Comparison of ENCODE assay signal across 8 mouse cellular contexts in the genomic region with DNA sequence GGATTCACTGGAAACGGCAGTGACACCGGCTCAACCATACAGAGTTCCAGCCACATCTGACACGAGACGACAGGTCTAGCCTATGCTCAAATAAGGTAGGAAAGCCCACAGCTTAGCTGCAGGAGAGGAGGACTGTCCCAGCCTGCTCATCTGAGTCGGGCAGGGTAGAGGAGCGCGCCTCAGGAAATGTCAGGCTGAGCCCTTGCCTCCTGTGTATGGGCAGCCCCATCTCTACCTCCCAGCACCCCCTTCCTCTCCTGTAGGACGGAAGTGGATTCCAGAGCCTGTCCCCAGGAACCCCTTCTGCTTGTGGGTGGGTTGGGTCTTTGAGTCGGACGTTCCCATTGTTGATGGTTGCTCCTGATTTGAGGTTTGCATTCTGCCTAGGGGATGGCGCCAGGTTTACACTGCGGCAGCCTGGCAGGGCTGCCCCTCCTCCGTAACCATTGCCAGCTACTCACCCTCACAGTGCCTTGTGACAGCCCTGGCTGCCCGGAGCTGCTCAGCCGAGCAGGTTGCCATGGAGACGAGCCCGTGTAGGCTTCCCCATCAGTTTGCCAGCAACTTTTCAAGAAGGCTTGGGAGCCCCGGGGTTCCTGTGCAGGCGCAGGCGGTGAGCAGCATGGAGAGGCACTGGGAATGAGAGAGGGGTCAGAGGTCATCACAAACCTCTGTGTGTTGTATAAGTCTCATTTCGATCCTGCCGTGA. TPM values are rescaled to one million over a fixed set of nuclear protein-coding genes. Genes with fewer than 3 reads are reported as not detected.
DNase-seq lines count a peak whose midpoint lies in the region; ATAC-seq and TF ChIP-seq lines count a peak whose summit lies in the region.

No protein-coding gene starts in this region.

- H3K9ac ChIP-seq in midbrain, embryonic 14.5 days (replicated peaks; ENCODE audit: low read length): no peak overlapping the region

- H3K9me3 ChIP-seq in midbrain, embryonic 14.5 days (ENCODE audit: control insufficient read depth, low read length): no peaks in the 10 kb centered on the region

- intact Hi-C loops in gastrocnemius, adult 2 months (cut with DNase I): no loop called here

- ATAC-seq in midbrain, embryonic 14.5 days (ENCODE audit: low FRiP score, low TSS enrichment): peak; percentile 84

- 9% methylated on average over 22 of the region's 22 CpGs for WGBS in midbrain, embryonic 14.5 days

- peak overlapping the region; percentile 41 for H3K4me2 ChIP-seq in midbrain, embryonic 14.5 days (ENCODE audit: low read length)

- no peak for TF ChIP-seq CTCF in gastrocnemius, adult 2 months (IDR thresholded peaks at IDR 0.05)

- H3K27ac ChIP-seq in gastrocnemius, adult 2 months: no peak overlapping the region
- H3K27ac ChIP-seq in midbrain, embryonic 14.5 days (replicated peaks; ENCODE audit: low read depth, low read length): peak overlapping the region; percentile 83

- no peaks in the 10 kb centered on the region; the same call in 1 of the 2 replicates for H3K27me3 ChIP-seq in midbrain, embryonic 14.5 days (ENCODE audit: control insufficient read depth, insufficient read depth, low read length)

- no peak overlapping the region for H3K4me3 ChIP-seq in gastrocnemius, adult 2 months
- H3K4me3 ChIP-seq in midbrain, embryonic 14.5 days (replicated peaks; ENCODE audit: low read depth, low read length): no peak overlapping the region

- peaks cover 55% of the 10 kb centered on the region for H3K4me1 ChIP-seq in midbrain, embryonic 14.5 days (ENCODE audit: control insufficient read depth, insufficient read depth, low read length)

- H3K36me3 ChIP-seq in midbrain, embryonic 14.5 days (ENCODE audit: control insufficient read depth, insufficient read depth, low read length): no peaks in the 10 kb centered on the region

- peak; percentile 34 for DNase-seq in gastrocnemius, adult 2 months
- DNase-seq in gastrocnemius, postnatal 25 days: no peak
- peak; percentile 75 to 87 for DNase-seq in cerebellum, postnatal 25 days
- peak; percentile 65 to 76 for DNase-seq in frontal cortex, postnatal 25 days (ENCODE audit: low spot score in 2 of 2)
- peak; percentile 87 for DNase-seq in layer of hippocampus, adult 9-11 months
- peak; percentile 95 for DNase-seq in midbrain, embryonic 14.5 days
- no peak for DNase-seq in thymus, adult 18-20 months
- DNase-seq in c-Kit-positive CD71-positive TER-119-positive erythroid progenitor cells, embryonic 14.5 days (ENCODE audit: low spot score): no peak

RNA-seq across cellular contexts. Expression of a gene that starts 47.6 kb away (rescaled TPM):
- total RNA-seq in gastrocnemius, adult 2 months (2021): not detected
- not detected for total RNA-seq in gastrocnemius, postnatal 25 days (2021)
- polyA plus RNA-seq in midbrain, embryonic 14.5 days (2014; fragmentation: Nextera tagmentation; extraction: Ambion mirVana): 0.12 TPM in 1 of 2 replicates, not detected in the other

Comparison
In these comparisons a context has a peak if more than half of its experiments do, and no peak if none do; other contexts are left out.
1. DNase-seq: peak in gastrocnemius, adult 2 months (single experiment), cerebellum, postnatal 25 days (2 of 2), frontal cortex, postnatal 25 days (2 of 2), layer of hippocampus, adult 9-11 months (single experiment) and midbrain, embryonic 14.5 days (single experiment); none in gastrocnemius, postnatal 25 days (single experiment), thymus, adult 18-20 months (0 of 2) and c-Kit-positive CD71-positive TER-119-positive erythroid progenitor cells, embryonic 14.5 days (single experiment).